Mouse (Mus musculus): ENCODE measurements around the gene Grasp.

Gene Grasp

GRCm38 (mm10) chr15:101224006-101224906, at the start of gene Grasp:
Gene Grasp, plus strand, starts transcription at chr15:101224188.
- DNase-seq = peak; percentile 84

- DNase-seq = peak; percentile 67
Observed at GRCm38 (mm10) chr15:101174294-101175130, 49.5 kb upstream of the Grasp start.

GRCm38 (mm10) chr15:101175131-101175460, 48.9 kb upstream of the Grasp start:
- DNase-seq = no peak

- DNase-seq = peak; percentile 63
Observed at GRCm38 (mm10) chr15:101175613-101176283, 48.2 kb upstream of the Grasp start.

DNA sequence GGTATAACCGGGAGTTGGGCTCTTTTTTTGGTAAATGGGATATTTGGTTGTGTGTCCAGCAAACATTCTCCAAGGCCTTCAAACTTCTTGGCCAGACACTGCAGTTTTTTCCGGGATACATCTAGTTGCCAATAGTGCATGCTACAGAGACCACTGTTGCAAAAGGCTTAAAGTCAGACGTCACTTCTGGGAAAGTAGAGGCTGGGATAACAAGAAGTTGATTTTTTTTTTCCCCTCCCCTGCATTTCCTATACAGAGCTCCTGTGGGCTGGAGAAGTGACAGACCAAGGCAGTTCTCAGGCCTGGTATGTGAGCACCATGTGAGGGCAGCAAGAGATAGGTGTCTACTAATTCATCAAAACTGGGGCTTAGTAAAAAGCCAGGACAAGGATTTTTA, 47.7 kb upstream of the Grasp start:
- DNase-seq = no peak

DNA sequence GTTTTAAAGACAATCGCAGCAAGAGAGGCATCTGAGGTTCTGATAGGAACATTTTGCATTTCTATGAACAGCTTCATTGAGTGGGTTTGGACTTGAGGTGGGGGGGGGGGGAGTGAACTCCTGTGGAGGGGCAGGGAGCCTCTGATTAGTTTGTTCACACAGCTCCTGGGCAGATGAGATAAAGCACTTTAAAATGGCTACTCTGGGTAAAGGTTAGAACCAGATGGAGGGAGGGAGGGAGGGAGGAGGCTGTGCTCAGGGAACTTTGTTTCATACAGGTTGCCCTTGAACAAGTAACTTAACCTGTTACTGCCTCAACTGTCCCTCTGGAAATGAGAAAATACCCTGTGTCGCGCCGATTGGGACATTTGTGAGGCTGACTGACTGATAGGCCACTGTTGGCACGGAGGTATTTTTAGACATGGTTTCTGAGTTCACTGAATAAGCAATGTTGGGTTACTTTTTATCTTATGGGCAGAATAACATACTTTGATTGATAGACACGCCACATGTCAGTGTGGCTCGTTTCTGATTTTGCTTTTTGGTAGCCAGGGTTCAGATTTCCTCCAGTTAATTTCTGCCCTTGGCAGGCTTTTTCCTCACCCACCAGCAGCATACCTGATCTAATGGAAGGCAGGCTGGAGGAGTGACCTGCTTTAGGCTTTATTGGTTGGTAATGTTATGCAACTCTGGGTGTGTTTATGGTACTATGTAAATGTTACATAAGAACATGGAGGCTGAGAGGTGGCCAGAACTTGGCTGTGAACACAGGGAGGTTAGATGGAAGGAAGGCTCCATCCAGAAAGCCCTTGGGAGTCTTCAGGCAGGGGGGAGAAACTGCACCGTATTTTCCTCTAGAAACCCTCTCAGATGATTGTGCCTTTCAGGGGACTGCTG, 46.9 kb upstream of the Grasp start:
- DNase-seq = no peak

DNA sequence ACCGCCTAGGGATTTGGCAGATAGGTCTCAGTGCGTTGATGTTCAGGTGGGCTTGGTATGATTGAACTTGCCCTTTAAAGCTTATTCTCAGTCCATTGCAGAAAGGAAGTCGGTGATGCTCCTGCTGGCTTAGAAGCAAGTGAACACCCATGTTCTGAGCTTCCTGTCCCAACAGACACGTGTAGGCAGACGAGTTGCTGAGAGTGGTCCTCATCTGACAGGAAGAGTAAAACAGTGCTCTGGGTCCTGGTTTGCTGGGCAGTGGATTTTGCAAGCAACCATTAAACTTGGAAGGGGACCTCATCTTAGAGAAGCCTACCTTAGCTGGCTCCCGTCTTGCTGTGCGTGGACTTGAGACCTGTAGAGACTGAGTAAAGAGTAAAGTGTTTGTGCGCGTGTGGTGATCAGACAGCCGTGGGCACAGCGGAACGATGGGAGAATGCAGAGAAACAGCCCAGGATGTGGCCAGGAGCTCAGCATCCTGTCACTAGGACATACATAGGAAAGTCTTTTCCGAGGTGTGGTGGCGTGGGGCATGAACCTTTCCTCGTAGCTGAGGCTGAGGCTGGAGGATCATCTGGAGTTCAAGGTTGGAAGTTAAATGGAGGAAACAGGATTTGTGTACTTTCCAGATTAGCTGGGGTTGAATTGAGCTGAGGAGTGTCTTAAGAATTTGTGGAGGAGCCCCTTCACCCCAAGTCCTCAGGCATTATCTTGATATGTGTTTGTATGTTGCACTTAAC, 43.5 kb upstream of the Grasp start:
- DNase-seq = peak; percentile 54

- DNase-seq = no peak
Observed at GRCm38 (mm10) chr15:101181106-101181466, 42.9 kb upstream of the Grasp start.

DNA sequence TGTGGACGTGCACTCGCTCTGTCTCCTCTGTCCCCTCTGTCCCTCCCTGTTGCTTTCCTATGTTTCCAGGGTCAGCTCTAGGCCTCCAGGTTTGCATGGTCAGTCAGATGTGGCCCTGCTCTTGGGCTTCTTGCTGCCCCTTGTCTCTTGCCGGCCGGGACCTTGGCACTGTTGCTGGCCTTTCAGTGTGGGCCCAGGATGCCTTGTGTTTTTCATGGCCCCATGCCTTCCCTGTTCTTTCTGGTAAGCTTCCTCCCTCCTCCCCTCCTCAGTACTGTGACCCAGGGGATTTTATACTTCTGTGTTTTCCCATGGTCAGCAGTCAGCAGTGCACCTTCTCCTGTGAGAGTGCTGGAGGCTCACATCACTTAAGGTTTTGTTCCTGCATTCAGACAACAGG, 42.5 kb upstream of the Grasp start:
- DNase-seq = no peak

DNA sequence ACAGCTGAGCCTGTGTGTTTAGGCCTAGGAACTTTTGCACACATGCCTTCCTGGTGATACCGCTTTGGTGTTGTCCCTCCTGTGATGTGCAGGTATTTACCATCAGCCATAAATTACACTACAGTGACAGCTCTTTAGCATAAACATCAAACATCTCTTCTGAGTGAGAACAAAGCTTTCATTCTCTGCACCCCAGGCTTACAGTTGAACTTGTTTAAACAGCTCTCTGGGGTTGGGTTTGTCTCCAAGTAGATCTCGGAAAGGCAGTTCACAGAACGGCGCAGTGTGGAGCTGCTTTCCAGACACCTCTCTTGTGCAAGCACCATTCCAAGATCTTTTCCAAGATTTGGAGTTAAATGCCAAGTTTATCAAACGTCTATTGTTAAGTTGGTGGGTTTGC, 41.3 kb upstream of the Grasp start:
- DNase-seq = no peak

DNA sequence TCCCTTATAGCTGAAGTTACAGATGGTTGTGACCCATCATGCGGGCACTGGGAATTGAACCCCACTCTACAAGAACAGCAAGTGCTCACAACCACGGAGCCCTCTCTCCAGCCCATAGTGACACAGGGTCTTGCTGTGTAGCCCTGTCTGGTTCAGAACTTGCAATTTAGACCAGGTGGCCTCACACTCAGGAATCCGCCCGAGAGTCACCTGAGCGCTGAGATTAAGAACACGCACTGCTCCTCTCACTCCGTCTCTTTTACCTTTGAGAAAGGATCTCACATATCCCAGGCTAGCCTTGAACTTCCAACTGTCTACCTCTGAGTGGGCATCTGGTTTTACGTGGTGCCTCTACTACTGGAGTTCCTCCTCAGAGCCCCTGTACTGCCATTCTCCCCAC, 39.7 kb upstream of the Grasp start:
- DNase-seq = no peak

GRCm38 (mm10) chr15:101185549-101185948, 38.4 kb upstream of the Grasp start:
- no peak for DNase-seq

GRCm38 (mm10) chr15:101187907-101188306, 36.1 kb upstream of the Grasp start:
- DNase-seq = no peak

DNA sequence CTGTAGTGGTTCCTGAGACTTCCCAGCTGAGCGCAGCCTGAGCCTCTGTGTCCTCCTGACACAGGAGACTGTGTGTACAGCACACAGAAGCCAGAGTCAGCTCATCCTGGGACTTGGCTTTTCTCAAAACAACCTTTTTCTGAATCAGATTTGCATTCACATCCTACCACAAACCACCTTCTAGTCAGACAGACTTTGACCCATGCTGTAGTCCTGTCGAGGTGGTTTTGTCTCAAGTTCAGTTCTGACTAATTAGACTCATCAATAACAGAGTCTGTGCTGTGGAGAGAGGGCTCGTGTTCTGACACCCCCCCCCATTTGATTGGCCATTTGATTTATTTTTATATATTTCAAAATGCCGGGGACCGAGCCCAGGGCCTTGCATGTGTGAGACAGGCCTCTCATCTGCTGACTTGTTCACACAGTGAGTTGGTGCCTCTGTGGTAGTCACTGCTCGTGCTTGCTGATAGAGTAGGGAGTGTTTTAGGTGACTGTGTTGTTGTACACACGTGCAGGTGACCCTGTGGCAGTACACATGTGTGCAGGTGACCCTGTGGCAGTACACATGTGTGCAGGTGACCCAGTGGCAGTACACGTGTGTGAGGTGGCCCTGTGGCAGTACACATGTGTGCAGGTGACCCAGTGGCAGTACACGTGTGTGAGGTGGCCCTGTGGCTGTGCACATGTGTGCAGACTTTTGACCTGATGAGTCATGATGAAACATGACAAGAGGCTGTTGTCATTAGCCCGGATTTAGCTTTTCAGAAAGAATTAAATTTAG, 33.8 kb upstream of the Grasp start:
- DNase-seq = no peak

- no peak for DNase-seq
Observed at GRCm38 (mm10) chr15:101190762-101191150, 33.2 kb upstream of the Grasp start.

DNA sequence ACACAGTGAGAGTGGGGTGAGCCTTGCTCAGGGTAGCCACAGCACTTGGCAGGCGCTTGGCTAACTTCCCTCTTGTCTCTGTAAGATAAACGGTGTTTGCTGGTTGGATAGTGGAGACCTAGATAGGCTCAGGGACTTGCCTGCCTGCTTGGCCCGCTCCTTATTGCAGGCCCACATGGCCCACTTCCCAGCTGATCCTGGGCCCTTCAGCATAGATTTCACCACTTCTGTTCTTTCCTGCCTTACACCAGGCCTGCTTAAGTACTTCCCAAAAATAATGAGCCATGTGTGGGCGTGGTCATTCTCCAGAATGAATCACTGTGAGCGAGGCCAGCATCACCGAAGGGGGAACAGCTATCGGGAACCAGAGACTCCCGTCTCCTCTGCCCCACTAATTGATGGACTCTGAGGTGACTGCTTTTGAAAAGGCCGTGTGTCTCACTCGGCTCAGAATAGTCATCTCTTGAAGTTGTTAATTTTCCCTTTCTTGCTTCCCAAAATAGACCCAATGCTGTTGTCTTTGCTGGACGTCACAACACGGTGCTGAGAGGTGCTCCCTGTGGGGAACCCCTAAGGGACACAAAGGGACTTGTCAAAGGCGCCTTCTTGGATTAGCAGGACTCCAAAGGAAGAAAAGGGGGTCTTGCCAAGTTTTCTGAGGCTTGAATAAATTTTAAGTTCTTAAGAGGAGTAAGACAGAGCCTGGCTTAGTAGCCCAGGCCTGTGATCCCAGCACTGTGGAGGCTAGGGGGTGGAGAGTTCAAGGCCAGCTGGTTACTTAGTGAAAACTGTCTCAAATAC, 32.3 kb upstream of the Grasp start:
- no peak for DNase-seq

DNA sequence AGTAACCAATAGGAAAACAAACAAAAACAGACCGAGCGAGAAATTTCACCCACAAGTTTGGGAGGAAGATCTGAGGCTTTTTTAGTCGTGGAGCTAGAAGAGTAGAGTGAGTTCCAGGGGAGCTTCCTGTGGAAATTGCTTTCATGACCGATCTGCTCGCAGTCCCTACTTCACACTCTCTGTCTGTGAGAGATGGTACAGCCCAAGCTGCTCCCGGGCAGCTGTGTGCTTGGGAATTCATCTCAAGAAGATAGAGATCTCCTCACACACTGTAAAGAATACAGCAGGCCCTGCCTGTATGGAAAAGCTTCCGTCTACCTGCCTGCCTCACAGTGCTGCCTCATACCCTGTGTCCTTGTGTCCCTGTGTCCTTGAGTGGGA, 31.7 kb upstream of the Grasp start:
- DNase-seq = no peak

DNA sequence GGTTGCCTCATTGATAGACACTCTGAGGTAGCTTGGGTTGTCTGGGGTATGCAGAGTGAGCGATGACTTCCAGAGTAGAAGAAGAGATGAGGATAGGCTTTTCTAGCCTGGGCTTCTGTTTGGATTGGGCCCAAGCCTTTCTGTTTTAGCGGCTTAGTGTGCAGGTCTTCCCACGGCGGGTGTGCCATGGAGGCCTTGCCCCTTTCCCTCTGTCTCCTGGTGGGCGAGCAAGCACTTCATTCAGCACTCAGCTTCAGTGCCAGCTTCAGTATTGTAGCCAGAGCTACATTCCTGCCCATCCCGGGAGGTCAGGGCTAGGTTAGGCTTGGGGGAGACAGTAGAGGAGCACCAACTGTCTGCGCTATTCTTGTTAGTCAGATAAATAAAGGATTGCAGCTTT, 31.3 kb upstream of the Grasp start:
- no peak for DNase-seq

DNA sequence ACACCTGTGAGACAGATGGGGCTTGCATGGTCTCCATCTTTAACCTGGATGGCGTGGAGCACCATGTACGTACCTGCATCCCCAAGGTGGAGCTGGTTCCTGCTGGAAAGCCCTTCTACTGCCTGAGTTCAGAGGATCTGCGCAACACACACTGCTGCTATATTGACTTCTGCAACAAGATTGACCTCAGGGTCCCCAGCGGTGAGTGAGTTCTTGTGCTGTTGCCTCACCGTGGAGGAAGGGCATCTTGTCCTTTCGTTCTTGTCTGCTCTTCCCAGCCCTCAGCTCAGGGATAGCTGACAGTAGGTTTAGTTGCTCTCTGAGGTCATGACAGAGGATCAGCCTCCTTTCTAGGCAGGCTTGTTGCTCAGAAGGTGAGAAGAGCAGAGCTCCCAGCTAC, 30.0 kb upstream of the Grasp start:
- DNase-seq = no peak
